Mouse (Mus musculus) forebrain, embryonic 14.5 days (tissue): ENCODE measurements around the gene Lekr1. TPM values are rescaled to one million over a fixed set of nuclear protein-coding genes. Genes with fewer than 3 reads are reported as not detected.

Experiments used
- ATAC-seq: fragments of 200-750 bp; cut with Nextera tagmentation; 2 replicates; pipeline ENCODE4 v1.8.0; 2017; ENCODE audit warnings: mild to moderate bottlenecking, moderate library complexity
- DNase-seq: peaks from one replicate; pipeline ENCODE4 v3.0.0-alpha.2; 2015; ENCODE audit warnings: low spot score
- H3K27ac ChIP-seq: fragments of 300-500 bp; sonication (generic); 2 replicates; pipeline ENCODE4 v1.5.1; 2014; ENCODE audit warnings: low read depth, mild to moderate bottlenecking, control low read depth, low read length, moderate library complexity
- H3K27me3 ChIP-seq: fragments of 300-500 bp; sonication (generic); replicated peaks from 2 replicates; pipeline ENCODE4 v1.6.1; 2014; ENCODE audit warnings: low read length, control low read depth, mixed read lengths; ENCODE audit not compliant: control insufficient read depth, insufficient read depth
- H3K36me3 ChIP-seq: fragments of 300-500 bp; sonication (generic); 2 replicates; pipeline ENCODE4 v1.6.1; 2014; ENCODE audit warnings: low read length, control low read depth; ENCODE audit not compliant: control insufficient read depth, insufficient read depth
- H3K4me1 ChIP-seq: fragments of 300-500 bp; sonication (generic); 2 replicates; pipeline ENCODE4 v1.6.1; 2014; ENCODE audit warnings: antibody characterized with exemption, low read length, control low read depth; ENCODE audit not compliant: control insufficient read depth, insufficient read depth
- H3K4me2 ChIP-seq: fragments of 300-500 bp; sonication (generic); 2 replicates; pipeline ENCODE4 v1.6.1; 2014; ENCODE audit warnings: mild to moderate bottlenecking, control low read depth, low read length
- H3K4me3 ChIP-seq: fragments of 300-500 bp; sonication (generic); 2 replicates; pipeline ENCODE4 v1.5.1; 2014; ENCODE audit warnings: low read depth, low read length, control low read depth
- H3K9ac ChIP-seq: fragments of 300-500 bp; sonication (generic); 2 replicates; pipeline ENCODE4 v1.6.1; 2014; ENCODE audit warnings: mild to moderate bottlenecking, low read length, control low read depth, moderate library complexity
- H3K9me3 ChIP-seq: fragments of 300-500 bp; sonication (generic); replicated peaks from 2 replicates; pipeline ENCODE4 v1.6.1; 2016; ENCODE audit warnings: low read length, control low read depth, mixed read lengths; ENCODE audit not compliant: control insufficient read depth
- WGBS: fragments of 180-500 bp; shearing (Covaris S2); extraction: QIAGEN DNeasy Blood & Tissue Kit; methylation state at CpG from one replicate; pipeline ENCODE4 v1.1.7; 2014; 5-methylcytosine and 5-hydroxymethylcytosine counted together
- polyA plus RNA-seq: library from polyadenylated mRNA; unstranded; fragments of >200 nt; fragmentation: Nextera tagmentation; extraction: Ambion mirVana; gene quantifications from 2 replicates; pipeline ENCODE4 v1.2.1, GENCODE M21; 2014

Lekr1 gene
- polyA plus RNA-seq, 1 experiment from 2014 or later = 5.5 TPM

GRCm38 (mm10) chr3:65714372-65714771, 48.3 kb downstream of the Lekr1 start:
- H3K9me3 ChIP-seq = no peaks in the 10 kb centered on the region
- H3K4me1 ChIP-seq = no peaks in the 10 kb centered on the region
- no peak overlapping the region for H3K27ac ChIP-seq
- no peaks in the 10 kb centered on the region for H3K36me3 ChIP-seq
- WGBS = 91% methylated on average over 3 of the region's 3 CpGs
- no peak overlapping the region for H3K4me3 ChIP-seq
- no peaks in the 10 kb centered on the region for H3K27me3 ChIP-seq
- no peak overlapping the region for H3K4me2 ChIP-seq
- DNase-seq (no peak), ATAC-seq (no peak)
- H3K9ac ChIP-seq = no peak overlapping the region

DNA sequence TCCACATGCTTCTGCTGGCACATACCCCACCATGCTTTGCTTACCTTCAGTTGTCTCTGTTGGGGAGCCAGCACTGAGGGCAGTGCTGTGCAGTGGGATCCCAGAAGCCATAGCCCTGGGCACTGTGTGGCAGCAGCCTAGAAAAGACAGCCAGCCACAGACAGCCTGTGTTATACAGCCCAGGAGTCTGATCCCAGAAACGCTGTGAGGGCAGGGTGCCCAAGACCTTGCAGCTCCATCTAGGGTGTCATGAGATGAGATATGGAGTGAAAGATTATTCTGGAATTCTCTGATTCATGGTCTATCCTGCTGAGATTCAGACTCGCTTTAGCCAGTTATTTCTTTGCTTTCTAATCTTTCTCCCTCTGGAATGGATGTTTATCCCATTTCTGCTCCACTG, 51.4 kb downstream of the Lekr1 start:
- no peaks in the 10 kb centered on the region for H3K9me3 ChIP-seq
- ATAC-seq = no peak
- no peaks in the 10 kb centered on the region for H3K27me3 ChIP-seq
- H3K9ac ChIP-seq = no peak overlapping the region
- no peaks in the 10 kb centered on the region for H3K4me1 ChIP-seq
- H3K4me3 ChIP-seq = no peak overlapping the region
- 87% methylated on average over 2 of the region's 2 CpGs for WGBS
- H3K36me3 ChIP-seq = no peaks in the 10 kb centered on the region
- no peak overlapping the region for H3K27ac ChIP-seq
- DNase-seq = no peak
- H3K4me2 ChIP-seq = no peak overlapping the region

GRCm38 (mm10) chr3:65722897-65723296, 56.9 kb downstream of the Lekr1 start:
- Histone ChIP-seq H3K36me3 (no peaks in the 10 kb centered on the region), H3K9ac (no peak overlapping the region), H3K9me3 (no peaks in the 10 kb centered on the region), H3K27ac (no peak overlapping the region), H3K4me3 (no peak overlapping the region), H3K4me1 (no peaks in the 10 kb centered on the region), H3K27me3 (no peaks in the 10 kb centered on the region), H3K4me2 (no peak overlapping the region)
- DNase-seq (no peak), ATAC-seq (no peak)
- WGBS = 89% methylated on average over 4 of the region's 4 CpGs

GRCm38 (mm10) chr3:65723664-65724063, 57.6 kb downstream of the Lekr1 start:
- Histone ChIP-seq H3K4me1 (no peaks in the 10 kb centered on the region), H3K27ac (no peak overlapping the region), H3K9me3 (no peaks in the 10 kb centered on the region), H3K27me3 (no peaks in the 10 kb centered on the region), H3K4me2 (no peak overlapping the region), H3K4me3 (no peak overlapping the region), H3K9ac (no peak overlapping the region), H3K36me3 (no peaks in the 10 kb centered on the region)
- DNase-seq (no peak), ATAC-seq (no peak)
- 84% methylated on average over 4 of the region's 4 CpGs for WGBS

DNA sequence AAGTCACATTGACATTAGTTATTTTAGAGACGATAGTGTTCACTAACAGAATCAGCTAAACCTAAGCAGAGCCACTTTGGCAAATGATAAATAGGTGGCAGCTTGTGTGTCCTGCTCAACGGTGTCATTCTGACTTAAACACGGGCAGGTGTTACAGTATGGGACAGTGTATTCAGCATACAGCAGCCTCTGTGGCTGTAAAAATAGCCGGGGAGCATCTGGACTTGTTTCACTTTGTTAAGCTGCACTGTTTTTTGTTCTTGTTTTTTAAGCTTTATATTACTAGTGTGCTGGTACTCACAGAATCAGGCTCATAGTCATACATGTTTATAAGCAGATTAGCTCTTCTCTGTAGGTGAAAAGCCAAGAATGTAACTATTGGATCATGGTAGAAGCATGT, 71.8 kb downstream of the Lekr1 start:
- no peaks in the 10 kb centered on the region for H3K4me1 ChIP-seq
- no peak overlapping the region for H3K27ac ChIP-seq
- H3K4me2 ChIP-seq = no peak overlapping the region
- DNase-seq (no peak), ATAC-seq (no peak)
- H3K4me3 ChIP-seq = no peak overlapping the region
- H3K9ac ChIP-seq = no peak overlapping the region
- no peaks in the 10 kb centered on the region for H3K9me3 ChIP-seq
- no peaks in the 10 kb centered on the region for H3K36me3 ChIP-seq
- WGBS = 88% methylated on average over 4 of the region's 4 CpGs
- no peaks in the 10 kb centered on the region for H3K27me3 ChIP-seq

DNA sequence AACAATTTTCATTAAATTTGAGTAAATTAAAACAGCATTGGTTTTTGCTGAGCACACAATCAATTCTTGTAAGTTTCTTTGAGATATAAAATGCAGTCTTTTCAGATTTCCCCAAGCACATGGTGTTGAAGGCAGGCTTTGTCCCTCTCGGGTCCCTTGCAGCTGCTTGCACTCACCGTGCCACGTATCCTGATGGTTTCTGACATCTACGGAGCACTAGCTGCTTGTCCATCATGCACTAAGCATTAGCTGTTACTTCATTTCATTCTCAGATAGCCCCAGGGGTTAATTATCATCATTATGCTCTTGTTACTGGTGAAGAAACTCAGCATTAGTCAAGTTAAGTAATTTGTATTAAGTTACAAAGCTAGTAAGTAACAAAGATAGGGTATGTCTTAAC, 78.9 kb downstream of the Lekr1 start:
- no peaks in the 10 kb centered on the region for H3K9me3 ChIP-seq
- WGBS = 38% methylated on average over 4 of the region's 4 CpGs
- no peak overlapping the region for H3K9ac ChIP-seq
- no peak for DNase-seq
- no peak overlapping the region for H3K4me3 ChIP-seq
- H3K36me3 ChIP-seq = no peaks in the 10 kb centered on the region
- H3K4me1 ChIP-seq = no peaks in the 10 kb centered on the region
- no peak overlapping the region for H3K4me2 ChIP-seq
- ATAC-seq = no peak
- no peaks in the 10 kb centered on the region for H3K27me3 ChIP-seq
- H3K27ac ChIP-seq = no peak overlapping the region

- peaks cover 11% of the 10 kb centered on the region for H3K4me1 ChIP-seq
- ATAC-seq (no peak), DNase-seq (no peak)
- WGBS = 68% methylated on average over 20 of the region's 20 CpGs
- H3K27me3 ChIP-seq = no peaks in the 10 kb centered on the region
- no peaks in the 10 kb centered on the region for H3K9me3 ChIP-seq
- H3K4me3 ChIP-seq = no peak overlapping the region
- no peak overlapping the region for H3K9ac ChIP-seq
- no peaks in the 10 kb centered on the region for H3K36me3 ChIP-seq
- H3K27ac ChIP-seq = no peak overlapping the region
- H3K4me2 ChIP-seq = no peak overlapping the region
Measured at GRCm38 (mm10) chr3:65764511-65765508, 98.8 kb downstream of the Lekr1 start.

DNA sequence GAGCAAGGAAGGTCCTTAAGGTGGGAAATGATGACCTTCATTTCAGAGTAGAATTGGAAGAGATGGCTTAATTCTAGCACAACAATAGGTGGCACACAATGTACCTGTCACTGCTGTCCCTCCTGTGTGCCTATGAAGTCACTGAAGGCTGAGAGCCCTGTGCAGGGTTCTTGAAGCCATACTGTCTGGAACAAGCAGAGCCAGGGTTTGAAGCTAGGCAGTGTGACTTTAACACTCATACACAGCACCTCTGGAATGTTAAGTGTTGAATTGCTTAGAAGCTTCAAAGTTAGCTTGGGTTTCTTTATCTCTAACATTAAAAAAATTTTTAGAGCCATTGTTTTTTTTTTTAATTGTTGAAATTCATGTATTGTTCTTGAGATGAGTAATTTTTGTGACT, 100.4 kb downstream of the Lekr1 start:
- H3K27ac ChIP-seq = no peak overlapping the region
- H3K4me1 ChIP-seq = peaks cover 11% of the 10 kb centered on the region
- no peak overlapping the region for H3K4me2 ChIP-seq
- DNase-seq (no peak), ATAC-seq (no peak)
- no peak overlapping the region for H3K4me3 ChIP-seq
- no peaks in the 10 kb centered on the region for H3K9me3 ChIP-seq
- H3K27me3 ChIP-seq = no peaks in the 10 kb centered on the region
- H3K36me3 ChIP-seq = no peaks in the 10 kb centered on the region
- H3K9ac ChIP-seq = no peak overlapping the region

- Histone ChIP-seq H3K4me2 (no peak overlapping the region), H3K9ac (peak overlapping the region; percentile 5; the same call in 1 of the 2 replicates), H3K4me3 (no peak overlapping the region), H3K27ac (peak overlapping the region; percentile 70), H3K27me3 (no peaks in the 10 kb centered on the region), H3K9me3 (no peaks in the 10 kb centered on the region), H3K4me1 (peaks cover 11% of the 10 kb centered on the region), H3K36me3 (no peaks in the 10 kb centered on the region)
- ATAC-seq (peak; percentile 82), DNase-seq (peak; percentile 83)
- 7% methylated on average over 6 of the region's 6 CpGs for WGBS
Measured at GRCm38 (mm10) chr3:65767202-65767862, 101.3 kb downstream of the Lekr1 start.
